Mouse (Mus musculus): ENCODE results near the gene Olfr644. TPM values are rescaled to one million over a fixed set of nuclear protein-coding genes. Genes with fewer than 3 reads are reported as not detected.

The Olfr644 gene
- polyA plus RNA-seq (2011; ENCODE audit: insufficient read depth, insufficient read length, low replicate concordance, missing spikeins) = not detected in 2 replicates

- WGBS = 72% methylated on average over 2 of the region's 2 CpGs
- Histone ChIP-seq H3K27ac (ENCODE audit: control insufficient read depth, insufficient read depth, low read depth, low read length, poor library complexity) (no peak within 1 kb of the TSS), H3K4me3 (replicated peaks; ENCODE audit: control insufficient read depth, low read depth, low read length) (no peak within 1 kb of the TSS), H3K4me1 (ENCODE audit: control insufficient read depth, insufficient read depth, low read length) (no peaks in the 10 kb centered on the region)
- TF ChIP-seq CTCF (IDR thresholded peaks at IDR 0.05; ENCODE audit: control insufficient read depth, insufficient read depth, low read length) (no peak), POLR2A (IDR thresholded peaks at IDR 0.05; ENCODE audit: borderline replicate concordance, control insufficient read depth, low read depth, low read length) (no peak)
These were observed at the start of gene Olfr644 for GRCm38 (mm10) chr7:104071769-104072168. Gene Olfr644 (minus strand): TSS chr7:104071869.

GRCm38 (mm10) chr7:104104757-104104972, 33.0 kb upstream of the Olfr644 start, which contains the start of gene Olfr646:
Gene Olfr646 (plus strand): TSS chr7:104104873.
- no peak for TF ChIP-seq CTCF (IDR thresholded peaks at IDR 0.05; ENCODE audit: control insufficient read depth, insufficient read depth, low read length)
- TF ChIP-seq POLR2A (IDR thresholded peaks at IDR 0.05; ENCODE audit: borderline replicate concordance, control insufficient read depth, low read depth, low read length) = no peak
- H3K27ac ChIP-seq (ENCODE audit: control insufficient read depth, insufficient read depth, low read depth, low read length, poor library complexity) = no peak within 1 kb of the TSS
- H3K4me3 ChIP-seq (replicated peaks; ENCODE audit: control insufficient read depth, low read depth, low read length) = no peak within 1 kb of the TSS
- H3K4me1 ChIP-seq (ENCODE audit: control insufficient read depth, insufficient read depth, low read length) = no peaks in the 10 kb centered on the region

- no peak for TF ChIP-seq POLR2A (IDR thresholded peaks at IDR 0.05; ENCODE audit: borderline replicate concordance, control insufficient read depth, low read depth, low read length)
- no peak for TF ChIP-seq CTCF (IDR thresholded peaks at IDR 0.05; ENCODE audit: control insufficient read depth, insufficient read depth, low read length)
- Histone ChIP-seq H3K4me3 (replicated peaks; ENCODE audit: control insufficient read depth, low read depth, low read length) (no peak overlapping the region), H3K4me1 (ENCODE audit: control insufficient read depth, insufficient read depth, low read length) (no peaks in the 10 kb centered on the region), H3K27ac (ENCODE audit: control insufficient read depth, insufficient read depth, low read depth, low read length, poor library complexity) (no peak overlapping the region)
- 11% methylated on average over 4 of the region's 4 CpGs for WGBS
These were observed 32.5 kb upstream of the Olfr644 start for GRCm38 (mm10) chr7:104103913-104104756.

GRCm38 (mm10) chr7:104085365-104085764, 13.7 kb upstream of the Olfr644 start, which contains the start of gene Olfr645:
Gene Olfr645 (minus strand): TSS chr7:104085465.
- no peak within 1 kb of the TSS for H3K27ac ChIP-seq (ENCODE audit: control insufficient read depth, insufficient read depth, low read depth, low read length, poor library complexity)
- TF ChIP-seq POLR2A (IDR thresholded peaks at IDR 0.05; ENCODE audit: borderline replicate concordance, control insufficient read depth, low read depth, low read length) (no peak), CTCF (IDR thresholded peaks at IDR 0.05; ENCODE audit: control insufficient read depth, insufficient read depth, low read length) (no peak)
- 83% methylated on average over 1 of the region's 1 CpGs for WGBS
- no peaks in the 10 kb centered on the region for H3K4me1 ChIP-seq (ENCODE audit: control insufficient read depth, insufficient read depth, low read length)
- H3K4me3 ChIP-seq (replicated peaks; ENCODE audit: control insufficient read depth, low read depth, low read length) = no peak within 1 kb of the TSS

- Histone ChIP-seq H3K4me1 (ENCODE audit: control insufficient read depth, insufficient read depth, low read length) (no peaks in the 10 kb centered on the region; the same call in 1 of the 2 replicates), H3K27ac (ENCODE audit: control insufficient read depth, insufficient read depth, low read depth, low read length, poor library complexity) (no peak within 1 kb of the TSS), H3K4me3 (replicated peaks; ENCODE audit: control insufficient read depth, low read depth, low read length) (no peak within 1 kb of the TSS)
- no peak for TF ChIP-seq CTCF (IDR thresholded peaks at IDR 0.05; ENCODE audit: control insufficient read depth, insufficient read depth, low read length)
- no peak for TF ChIP-seq POLR2A (IDR thresholded peaks at IDR 0.05; ENCODE audit: borderline replicate concordance, control insufficient read depth, low read depth, low read length)
- WGBS = 63% methylated on average over 2 of the region's 2 CpGs
These were observed 10.3 kb downstream of the Olfr644 start, which contains the start of gene 4930516K23Rik for GRCm38 (mm10) chr7:104061345-104061744. Gene 4930516K23Rik (minus strand): TSS chr7:104061445.

- no peak overlapping the region for H3K4me3 ChIP-seq (replicated peaks; ENCODE audit: control insufficient read depth, low read depth, low read length)
- no peak for TF ChIP-seq POLR2A (IDR thresholded peaks at IDR 0.05; ENCODE audit: borderline replicate concordance, control insufficient read depth, low read depth, low read length)
- TF ChIP-seq CTCF (IDR thresholded peaks at IDR 0.05; ENCODE audit: control insufficient read depth, insufficient read depth, low read length) = no peak
- 93% methylated on average over 1 of the region's 1 CpGs for WGBS
These were observed 12.5 kb downstream of the Olfr644 start for GRCm38 (mm10) chr7:104059215-104059614.

GRCm38 (mm10) chr7:104052566-104052965, 19.1 kb downstream of the Olfr644 start, which contains the start of gene Olfr642:
Gene Olfr642 (minus strand): TSS chr7:104052666.
- Histone ChIP-seq H3K4me3 (replicated peaks; ENCODE audit: control insufficient read depth, low read depth, low read length) (no peak within 1 kb of the TSS), H3K4me1 (ENCODE audit: control insufficient read depth, insufficient read depth, low read length) (no peaks in the 10 kb centered on the region), H3K27ac (ENCODE audit: control insufficient read depth, insufficient read depth, low read depth, low read length, poor library complexity) (no peak within 1 kb of the TSS)
- WGBS = 74% methylated on average over 1 of the region's 1 CpGs
- no peak for TF ChIP-seq POLR2A (IDR thresholded peaks at IDR 0.05; ENCODE audit: borderline replicate concordance, control insufficient read depth, low read depth, low read length)
- no peak for TF ChIP-seq CTCF (IDR thresholded peaks at IDR 0.05; ENCODE audit: control insufficient read depth, insufficient read depth, low read length)

More at GRCm38 (mm10) chr7:104059215-104059614, 12.5 kb downstream of the Olfr644 start:
- Histone ChIP-seq H3K27ac (ENCODE audit: control insufficient read depth, insufficient read depth, low read depth, low read length, poor library complexity) (no peak overlapping the region), H3K4me1 (ENCODE audit: control insufficient read depth, insufficient read depth, low read length) (no peaks in the 10 kb centered on the region; the same call in 1 of the 2 replicates)

- H3K4me3 ChIP-seq (replicated peaks; ENCODE audit: control insufficient read depth, low read depth, low read length) = no peak overlapping the region
- 66% methylated on average over 4 of the region's 4 CpGs for WGBS
- no peak overlapping the region for H3K27ac ChIP-seq (ENCODE audit: control insufficient read depth, insufficient read depth, low read depth, low read length, poor library complexity)
- TF ChIP-seq POLR2A (IDR thresholded peaks at IDR 0.05; ENCODE audit: borderline replicate concordance, control insufficient read depth, low read depth, low read length) = no peak
- no peak for TF ChIP-seq CTCF (IDR thresholded peaks at IDR 0.05; ENCODE audit: control insufficient read depth, insufficient read depth, low read length)
- H3K4me1 ChIP-seq (ENCODE audit: control insufficient read depth, insufficient read depth, low read length) = no peaks in the 10 kb centered on the region
These were observed 20.9 kb downstream of the Olfr644 start for GRCm38 (mm10) chr7:104050745-104051144.

Data from bone marrow, adult 2 months (tissue).